Mouse (Mus musculus) erythroblast, embryonic 14.5 days (primary cell): Measurements from ENCODE around the gene Map3k13.

Experiments used
- GATA1 ChIP-seq: IDR thresholded peaks from 2 replicates; pipeline ENCODE4 v1.6.1; 2012; ENCODE audit warnings: low read length, inconsistent platforms, mixed read lengths
- TAL1 ChIP-seq: IDR thresholded peaks from 3 replicates; pipeline ENCODE4 v1.6.1; 2012; ENCODE audit warnings: low read length, inconsistent platforms, mixed read lengths

DNA sequence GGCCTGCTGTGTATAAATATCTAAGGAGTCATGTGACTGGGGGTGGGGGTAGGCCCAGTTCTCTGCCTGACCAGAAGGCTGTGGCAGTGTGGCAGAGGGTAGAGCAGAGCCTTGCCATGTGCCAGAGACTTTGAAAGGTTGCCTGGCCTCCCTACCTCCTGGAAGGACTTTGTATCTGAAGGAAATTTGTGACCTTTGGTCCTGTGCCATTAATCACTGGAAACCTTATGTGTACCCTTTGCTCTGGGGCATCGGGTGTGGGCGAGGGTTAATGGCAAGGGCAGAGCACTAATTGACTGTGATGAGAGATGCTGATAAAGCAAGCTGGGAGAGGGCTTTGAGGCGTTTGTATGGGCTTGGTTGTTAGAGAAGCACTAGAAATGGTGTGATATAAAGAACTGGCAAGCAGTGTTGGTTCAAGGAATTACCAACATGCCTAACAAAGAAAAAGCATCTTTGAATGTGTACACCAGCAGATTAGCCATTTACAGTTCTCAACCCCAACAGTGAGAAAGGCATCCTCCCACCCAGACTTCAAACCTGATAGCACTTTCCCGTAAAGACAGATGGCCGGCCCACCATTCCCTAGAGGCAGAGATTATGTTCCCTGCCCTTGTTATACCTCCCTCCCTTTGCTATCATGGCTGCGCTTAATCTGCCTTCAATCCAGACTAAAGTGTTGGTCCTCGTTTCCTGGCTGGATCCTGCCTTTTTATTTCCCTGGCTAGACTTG is 71.3 kb downstream of the Map3k13 start:
- TF ChIP-seq GATA1: no peak
- TF ChIP-seq TAL1: no peak
